Mouse (Mus musculus) megakaryocyte, adult 5-6 weeks (primary cell): Measurements from ENCODE around the gene Pex16. TPM values are rescaled to one million over a fixed set of nuclear protein-coding genes. Genes with fewer than 3 reads are reported as not detected.
"Not testable (repeated sequence)": the region's sequence is repeated elsewhere in the genome, so short reads cannot be mapped to it uniquely, and the experiment has no call there.

Experiments
- ATAC-seq: 2 replicates; pipeline ENCODE4 v1.8.0; 2016; ENCODE audit warnings: mild to moderate bottlenecking, inconsistent platforms; ENCODE audit not compliant: poor library complexity, severe bottlenecking
- total RNA-seq, 2 experiments: library from RNA; stranded (forward) in 1 of 2; stranded (reverse) in 1 of 2; fragments of 153-499, 151-499 nt in 1 of 2; fragments of 221-1000, 200-1000 nt in 1 of 2; gene quantifications; 2 replicates each; pipeline versions ENCODE4 v1.2.3 to v1.2.4; 2015 to 2017

The Pex16 gene
- total RNA-seq, 2 experiments from 2014 or later = 17.4 to 18.1 TPM

DNA sequence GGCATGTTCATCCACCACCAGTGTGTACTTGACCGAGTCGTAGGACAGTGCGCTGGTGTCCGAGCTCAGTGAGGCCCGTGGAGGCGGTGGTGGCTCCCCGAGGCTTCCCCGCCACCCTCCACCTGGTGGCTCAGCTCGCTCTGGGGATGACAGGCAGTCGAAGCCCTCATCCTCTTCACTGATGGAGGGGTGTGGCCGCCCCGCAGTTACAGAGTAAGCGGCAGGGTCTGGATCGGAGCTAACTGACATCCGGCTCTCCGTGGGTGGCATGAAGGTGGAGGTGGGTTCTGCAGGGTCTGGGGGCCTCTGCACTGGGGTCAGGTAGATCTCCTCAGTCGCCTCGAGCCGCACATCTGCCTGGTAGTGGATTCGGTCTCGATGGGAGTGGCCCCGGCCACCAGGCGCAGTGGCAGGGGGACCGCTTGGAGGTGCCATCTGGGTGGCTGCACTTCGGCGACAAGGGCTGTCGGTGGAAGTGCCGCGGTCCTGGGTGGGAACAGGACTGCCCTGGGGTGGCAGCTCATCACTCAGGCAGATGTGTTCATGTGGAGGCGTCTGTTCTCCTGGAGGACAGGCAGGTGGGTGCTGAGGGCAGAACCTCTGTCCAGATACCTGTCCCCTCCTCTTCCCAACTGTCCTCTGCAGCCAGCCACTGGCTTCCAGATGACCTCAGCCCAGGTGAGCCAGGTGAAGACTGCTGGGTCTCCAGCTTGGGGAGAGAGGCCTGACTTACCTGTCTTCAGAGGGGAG, 12.5 kb downstream of the Pex16 start:
- no peak for ATAC-seq

DNA sequence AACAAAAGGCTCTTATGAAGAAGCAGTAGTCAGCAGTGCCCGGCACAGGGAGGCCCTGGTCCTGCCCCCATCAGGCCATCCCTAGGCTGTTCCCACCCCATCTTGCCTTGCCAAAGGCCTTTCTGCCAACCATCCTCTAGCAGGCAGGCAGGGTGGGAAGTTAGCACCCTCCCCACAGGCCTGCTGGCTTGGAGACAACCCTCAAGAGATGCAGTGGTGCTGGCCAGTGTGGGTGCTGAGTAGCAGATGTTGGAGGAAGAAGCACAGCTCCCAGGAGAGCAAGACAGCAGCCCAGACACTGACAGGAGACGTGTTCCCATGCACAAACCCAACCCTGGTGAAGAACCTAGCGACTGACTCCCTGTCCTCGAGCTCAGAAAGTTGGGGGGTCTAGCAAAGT, 13.2 kb downstream of the Pex16 start:
- no peak for ATAC-seq

DNA sequence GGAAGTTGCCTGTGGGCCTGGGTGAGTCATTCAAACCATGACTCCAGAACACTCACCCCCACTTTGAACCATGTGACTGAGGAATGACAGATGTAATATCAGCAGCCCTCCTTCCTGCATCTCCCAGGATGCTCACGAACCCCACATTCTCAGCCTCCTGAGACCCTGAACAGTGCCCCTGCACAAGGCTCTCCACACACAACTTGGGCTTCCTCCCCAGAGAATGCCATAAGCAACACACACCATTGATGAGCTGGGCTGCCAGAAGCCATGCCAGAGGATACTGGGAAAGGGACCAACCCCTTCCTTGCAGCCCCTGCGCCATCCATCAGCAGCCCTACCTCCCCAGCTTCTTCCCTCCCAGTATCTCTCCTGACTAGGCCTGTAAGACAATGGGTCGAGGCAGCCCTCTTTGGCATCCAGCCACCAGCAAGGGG, 13.6 kb downstream of the Pex16 start:
- ATAC-seq = no peak

DNA sequence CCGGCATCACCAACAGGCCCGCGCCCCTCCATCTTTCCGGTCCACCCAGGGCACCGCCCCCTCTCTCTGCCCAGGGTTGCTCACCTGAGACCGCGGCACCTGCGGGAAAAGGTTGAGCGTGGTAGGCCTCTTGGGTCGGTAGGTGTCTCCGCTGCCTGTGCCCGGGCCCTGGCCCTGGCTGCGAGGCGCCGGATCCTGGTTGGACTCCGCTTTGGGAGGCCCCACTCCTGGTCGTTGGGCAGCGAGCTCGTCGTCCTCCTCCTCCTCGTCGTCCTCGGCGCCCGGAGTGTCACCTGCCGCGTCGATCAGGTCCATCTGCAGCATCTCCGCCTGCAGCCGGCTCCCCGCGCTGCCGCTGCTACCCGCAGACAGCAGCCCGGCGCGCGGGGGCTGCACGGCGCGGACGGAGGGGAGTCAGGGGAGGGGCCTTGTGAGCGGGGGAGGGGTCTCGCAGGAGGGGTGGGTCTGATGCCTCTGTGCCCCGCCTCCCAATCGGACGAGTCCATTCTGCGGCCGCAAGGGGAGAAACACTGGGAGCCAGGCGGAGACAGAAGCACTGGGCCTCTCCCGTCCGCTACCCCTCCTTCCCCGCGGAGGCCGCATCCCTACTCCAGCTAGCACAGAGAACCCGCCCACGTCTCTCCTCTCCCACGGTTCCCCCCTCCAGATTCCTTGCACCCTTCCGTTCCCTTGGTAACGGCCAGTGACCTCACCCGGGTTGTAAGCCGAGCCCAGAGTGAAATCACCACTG, 14.6 kb downstream of the Pex16 start:
- ATAC-seq = no peak

DNA sequence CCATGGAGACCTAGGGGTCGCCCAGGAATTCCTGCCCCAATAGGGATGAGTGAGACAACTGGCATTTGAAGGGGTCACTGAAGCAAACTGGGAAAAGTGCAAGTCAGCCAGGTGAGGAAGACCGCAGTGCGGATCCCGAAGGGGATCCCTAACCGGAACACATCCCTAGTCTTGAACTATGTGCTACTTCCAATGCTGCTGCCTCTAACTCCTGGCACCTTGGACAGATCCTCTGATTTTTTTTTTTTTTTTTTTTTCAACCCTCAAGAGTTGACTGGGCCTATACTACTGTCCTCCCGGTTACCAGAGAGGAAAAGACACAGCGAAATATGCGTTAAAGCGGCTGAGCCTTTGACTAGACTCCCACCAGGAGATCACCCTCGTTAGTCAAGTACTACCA, 15.2 kb downstream of the Pex16 start:
- no peak for ATAC-seq

DNA sequence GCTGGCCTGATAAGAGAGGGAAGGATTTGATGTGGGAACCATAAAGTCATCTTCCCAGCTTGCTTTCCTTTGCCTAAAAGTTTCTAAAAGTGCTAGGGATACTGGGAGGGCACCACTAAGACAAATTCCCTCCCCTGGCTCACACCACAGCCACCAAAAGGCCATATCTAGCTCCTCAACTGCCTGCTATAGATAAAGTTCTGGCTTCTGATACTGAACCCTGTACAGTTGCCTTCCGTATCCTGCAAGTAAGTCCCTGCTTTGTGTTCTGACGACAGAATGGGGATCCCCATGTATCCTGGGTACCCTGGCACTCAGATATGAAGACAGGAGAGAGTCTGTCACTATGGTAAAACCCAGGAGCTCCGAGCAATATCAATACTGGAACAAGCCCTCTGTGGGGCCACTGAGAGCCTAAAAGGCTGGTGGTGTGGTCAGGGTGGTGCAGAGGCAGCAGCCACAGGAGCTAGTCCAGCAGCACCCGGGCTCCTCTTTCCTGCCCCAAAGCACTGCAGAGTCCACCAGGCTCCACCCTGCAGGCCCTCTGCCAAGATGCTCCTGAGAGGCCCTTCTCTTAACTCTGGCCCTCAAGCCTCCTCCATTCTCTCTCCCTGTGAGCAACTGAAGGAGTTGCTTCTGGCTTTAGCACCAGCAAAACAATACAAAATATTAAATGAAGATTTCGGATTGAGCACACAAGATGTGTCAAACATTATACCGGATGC, 15.9 kb downstream of the Pex16 start:
- no peak for ATAC-seq

DNA sequence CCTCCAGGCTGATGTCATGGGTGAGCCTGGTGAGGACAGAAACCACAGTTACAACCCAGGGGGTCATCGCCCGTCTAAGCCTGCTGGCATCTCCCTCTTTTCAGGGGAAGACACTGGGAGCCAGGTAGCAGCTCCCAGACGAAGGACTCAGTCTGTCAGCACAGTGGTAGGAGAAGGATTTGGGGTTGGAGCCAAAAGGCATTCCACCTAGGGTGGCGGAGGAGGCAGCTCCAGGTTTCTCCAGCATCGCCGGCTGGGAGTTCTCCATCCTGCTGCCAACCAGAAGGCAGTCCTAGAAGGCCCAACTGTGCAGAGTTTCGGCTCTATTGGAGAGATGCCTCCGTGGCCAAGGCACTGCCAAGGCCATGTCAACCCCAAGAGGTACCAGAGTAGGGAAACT, 16.6 kb downstream of the Pex16 start:
- ATAC-seq = no peak

DNA sequence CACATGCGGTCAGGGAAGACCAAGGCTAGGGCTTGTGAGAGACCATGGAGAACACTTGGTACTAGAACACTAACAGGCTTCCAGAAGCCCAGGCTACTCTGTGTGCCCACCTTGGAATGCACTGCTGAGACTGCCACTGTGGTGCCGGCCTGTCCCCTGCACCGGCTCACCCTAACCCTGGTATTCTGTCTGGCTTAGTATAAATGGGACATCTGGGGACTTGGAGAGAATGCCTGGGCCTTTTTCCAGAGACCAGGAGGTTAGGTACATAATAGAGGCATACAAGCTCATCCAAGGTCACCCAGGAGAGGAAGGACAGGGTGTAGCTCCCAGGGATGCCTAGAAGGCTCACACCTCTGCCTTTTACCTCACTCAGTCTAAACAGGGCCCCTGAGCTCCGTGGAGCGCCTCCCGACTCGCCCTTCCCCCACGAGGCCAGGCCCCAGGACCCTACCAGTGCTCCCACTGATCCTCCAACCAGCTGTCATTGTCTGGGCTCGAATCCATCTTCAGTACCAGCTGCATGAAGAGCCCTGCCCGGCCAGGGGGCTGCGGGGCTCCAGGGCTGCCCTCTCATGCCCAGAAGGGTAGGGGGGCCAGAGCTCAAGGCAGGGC, 17.3 kb downstream of the Pex16 start:
- ATAC-seq = no peak

DNA sequence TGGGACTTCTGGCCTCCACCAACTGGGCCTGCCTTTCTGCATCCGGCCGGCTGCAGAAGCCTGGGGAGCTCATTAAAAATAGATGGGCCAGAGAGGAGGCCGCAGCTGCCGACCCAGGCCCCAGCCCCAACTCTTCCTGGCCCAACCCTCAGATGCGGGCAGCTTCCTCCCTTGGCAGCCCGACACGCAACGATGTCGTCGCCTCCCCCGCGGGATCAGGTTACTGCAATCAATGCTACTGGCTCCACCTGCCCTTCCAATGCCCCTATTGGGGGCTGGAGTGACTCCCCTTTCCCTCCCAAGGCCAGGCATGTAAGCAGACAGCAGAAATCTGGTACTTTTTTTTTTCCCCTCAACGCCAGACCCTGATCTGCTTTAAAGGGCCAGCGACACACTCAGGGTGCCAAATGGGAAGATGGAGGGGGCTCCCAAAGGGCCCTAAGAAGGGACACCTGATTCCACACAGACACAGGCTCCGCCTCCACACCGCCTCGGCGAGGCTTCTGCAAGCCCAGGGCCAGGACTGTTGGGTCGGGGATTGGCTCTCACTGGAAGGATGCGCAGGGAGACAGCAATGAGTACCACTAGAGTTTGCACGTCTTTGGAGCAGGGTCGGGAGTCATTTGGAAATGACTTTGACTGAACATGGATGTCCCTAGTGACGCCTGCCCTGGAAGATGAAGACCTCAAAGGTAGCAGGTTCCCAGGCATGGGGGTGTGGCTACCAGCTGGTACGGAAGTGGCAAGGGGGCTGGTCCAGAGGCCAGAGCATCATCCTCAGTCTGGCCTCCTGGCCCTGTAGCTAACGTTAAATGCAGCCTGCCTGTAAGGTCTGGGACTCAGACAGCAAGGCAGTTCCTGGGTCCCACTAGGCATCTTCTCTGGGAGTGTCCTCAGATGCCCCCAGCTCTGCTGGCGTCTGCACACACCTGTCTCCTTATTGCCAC, 18.1 kb downstream of the Pex16 start:
- no peak for ATAC-seq

DNA sequence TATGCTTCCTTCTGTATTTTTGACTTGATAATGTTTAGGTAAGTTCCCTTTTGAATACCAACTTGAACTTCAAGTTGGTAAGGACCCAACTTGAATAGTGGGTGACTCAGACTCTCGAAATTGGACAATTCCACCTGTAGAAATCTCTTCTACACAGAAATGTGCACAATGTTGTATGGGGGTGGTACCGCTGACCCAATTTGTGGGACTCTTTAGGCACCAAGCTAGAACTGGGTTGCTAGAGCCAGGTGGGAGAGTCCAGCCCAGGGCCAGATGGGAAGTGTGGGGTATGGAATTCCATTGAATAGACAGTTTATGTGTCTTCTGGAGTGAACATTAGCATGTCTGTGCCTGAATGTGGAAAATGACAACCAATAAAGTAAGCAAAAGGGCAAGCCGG, 21.1 kb downstream of the Pex16 start:
- ATAC-seq = no peak

DNA sequence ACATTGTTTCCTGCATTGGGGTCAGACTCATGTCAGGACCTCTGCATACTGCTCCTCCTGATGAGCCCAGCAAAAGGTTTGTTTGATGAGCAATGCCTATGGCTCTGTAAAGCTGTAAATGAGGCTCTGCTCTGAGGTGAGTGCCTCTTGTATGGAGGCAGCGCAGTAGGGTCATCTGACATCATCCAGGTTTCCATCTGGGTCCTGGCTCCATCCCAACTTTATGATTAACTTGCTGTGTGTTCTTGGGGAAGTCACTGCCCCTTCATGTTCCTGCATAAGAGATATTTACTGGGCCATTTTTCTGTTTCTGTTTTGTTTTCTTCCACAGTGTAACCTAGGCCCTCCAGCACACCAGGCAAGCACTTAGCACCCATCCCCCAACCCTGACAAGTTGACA, 23.0 kb downstream of the Pex16 start:
- no peak for ATAC-seq

DNA sequence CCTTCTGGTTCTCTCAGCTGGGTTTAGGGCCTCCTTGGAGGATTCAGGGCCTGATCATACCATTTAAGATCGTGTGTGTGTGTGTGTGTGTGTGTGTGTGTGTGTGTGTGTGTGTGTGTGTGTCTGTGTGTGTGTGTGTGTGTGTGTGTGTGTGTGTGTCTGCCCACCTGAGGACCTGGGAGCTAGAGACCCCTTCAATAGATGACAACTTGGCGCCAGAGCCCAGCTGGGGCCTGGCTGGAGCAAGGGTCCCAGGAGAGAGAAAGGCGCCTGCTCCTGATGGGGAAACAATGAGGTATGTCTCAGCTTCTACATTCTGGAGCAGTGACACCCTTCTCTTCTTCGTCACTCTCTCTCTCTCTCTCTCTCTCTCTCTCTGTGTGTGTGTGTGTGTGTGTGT, 25.4 kb downstream of the Pex16 start:
- ATAC-seq = not testable (repeated sequence)

DNA sequence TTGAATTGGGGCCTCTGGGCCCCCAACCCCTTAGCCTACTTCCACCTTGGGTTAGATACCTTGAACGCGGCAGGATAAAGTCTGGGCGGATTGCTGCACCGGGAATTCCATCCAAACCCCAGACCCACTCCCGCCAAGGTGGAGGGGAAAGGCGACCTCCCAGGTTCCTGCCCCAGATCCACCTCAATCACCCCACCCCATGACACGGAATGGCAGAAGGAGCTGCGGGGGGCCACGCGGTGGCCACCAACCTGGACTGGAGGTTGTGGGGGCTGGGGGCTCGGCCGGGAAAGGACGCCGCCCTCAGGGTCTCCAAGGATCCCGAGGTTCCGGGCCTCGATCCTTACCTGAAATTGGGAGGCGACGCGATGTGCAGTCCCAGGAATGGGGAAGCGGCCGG, 26.2 kb downstream of the Pex16 start:
- ATAC-seq = no peak

DNA sequence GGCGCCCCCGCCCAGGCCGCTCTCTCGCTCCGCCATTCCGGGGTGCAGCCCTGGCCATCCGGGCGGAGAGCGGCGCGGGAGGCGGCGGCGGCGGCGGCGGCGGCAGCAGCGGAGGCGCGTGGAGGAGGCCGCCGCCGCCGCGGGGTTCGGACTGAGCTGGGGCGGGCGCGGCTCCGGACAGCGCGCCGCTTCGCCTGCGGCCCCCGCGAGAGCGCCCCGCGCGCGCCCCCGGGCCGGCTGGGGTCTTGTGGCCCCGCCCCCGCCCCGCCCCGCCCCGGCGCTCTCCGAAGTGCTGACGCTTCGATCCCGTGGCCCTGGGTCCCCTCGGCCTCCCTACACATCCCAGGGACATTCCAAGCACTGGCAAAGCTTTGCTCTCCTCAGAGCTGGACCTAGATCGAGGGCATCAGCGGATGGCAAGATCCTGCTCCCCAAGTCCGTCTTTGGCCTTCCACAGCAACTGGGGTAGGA, 26.6 kb downstream of the Pex16 start, which contains the start of gene Mapk8ip1:
Gene Mapk8ip1, minus strand, starts transcription at position 173 of the 471 bp plus-strand sequence.
- no peak for ATAC-seq

DNA sequence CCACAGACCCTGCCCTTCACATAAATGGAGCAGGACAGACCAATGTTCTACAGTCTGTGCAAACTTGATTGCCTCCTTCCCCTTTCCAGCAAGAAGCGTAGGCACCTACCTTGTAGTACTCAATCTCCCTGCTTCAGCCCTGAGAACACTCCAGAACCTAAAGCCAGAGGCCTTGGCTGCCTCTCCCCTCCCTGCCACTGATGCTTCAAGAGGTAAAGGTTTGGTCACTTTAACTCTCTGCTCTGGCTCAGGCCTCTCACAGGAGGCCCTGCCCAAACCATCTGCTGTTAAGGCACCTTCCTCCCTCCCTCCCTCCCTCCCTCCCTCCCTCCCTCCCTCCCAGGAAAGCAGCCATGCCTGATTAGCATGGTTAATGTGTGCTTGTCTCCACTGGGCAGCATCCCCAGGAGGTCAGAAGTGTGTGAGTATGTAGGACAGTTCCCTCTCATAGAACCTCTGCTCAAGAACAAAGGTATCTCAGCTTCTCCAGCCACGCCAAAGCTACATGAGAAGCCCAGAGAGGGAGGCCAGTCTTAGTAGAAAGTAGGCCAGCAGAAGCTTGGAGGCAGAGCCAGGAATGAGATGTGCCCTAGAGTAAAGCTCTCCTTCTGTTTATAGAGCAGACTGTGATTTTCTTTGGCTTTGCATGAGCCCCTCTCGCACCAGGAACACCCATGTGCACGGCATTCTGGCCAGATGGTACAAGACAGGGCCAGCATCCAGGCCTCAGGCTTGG, 28.3 kb downstream of the Pex16 start:
- no peak for ATAC-seq

DNA sequence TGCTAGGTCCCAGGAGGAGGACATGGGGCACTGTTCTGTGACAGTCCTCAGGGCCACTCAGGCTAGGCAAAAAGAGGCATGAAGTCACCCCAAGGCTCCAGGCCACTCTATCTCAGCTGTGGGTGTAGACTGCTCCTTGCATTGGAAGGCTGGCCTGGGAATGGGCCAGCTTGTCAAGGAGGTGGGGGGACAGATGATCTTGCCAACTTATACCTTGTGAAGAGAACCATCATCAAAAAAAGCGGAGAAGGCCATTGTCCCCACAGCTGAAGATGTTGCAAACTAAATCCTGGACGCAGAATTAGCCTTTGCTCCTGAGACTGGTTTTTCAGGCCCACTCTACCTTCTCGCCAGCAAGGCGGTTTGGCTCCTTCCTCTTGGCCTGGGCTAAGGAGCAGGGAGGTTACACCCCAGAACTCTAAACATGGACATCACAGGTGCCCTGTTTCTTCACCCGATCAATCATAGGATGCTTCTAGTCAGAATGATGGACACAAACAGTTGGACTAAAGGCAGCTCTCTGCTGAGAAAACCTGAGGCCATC, 29.4 kb downstream of the Pex16 start:
- no peak for ATAC-seq

DNA sequence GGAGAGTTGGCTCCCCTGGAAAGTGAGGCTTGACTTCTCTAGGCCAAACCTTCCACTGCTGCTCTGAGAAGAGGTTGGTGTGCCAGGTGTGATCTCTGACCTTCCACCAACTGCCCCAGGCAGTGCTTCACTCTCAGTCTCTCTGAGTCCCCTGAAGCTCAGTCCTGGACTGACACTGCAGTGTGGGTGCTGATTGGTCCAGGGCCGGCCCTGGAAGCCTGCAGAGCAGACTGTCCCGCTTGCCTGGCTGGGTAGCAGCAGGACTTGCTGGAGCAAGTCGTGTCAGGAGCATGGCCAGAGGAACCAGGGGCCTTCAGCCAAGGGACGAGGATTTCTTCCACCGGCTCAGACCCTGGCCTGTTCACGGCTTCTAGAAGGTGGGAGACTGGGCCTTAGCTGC, 30.3 kb downstream of the Pex16 start:
- ATAC-seq = no peak

DNA sequence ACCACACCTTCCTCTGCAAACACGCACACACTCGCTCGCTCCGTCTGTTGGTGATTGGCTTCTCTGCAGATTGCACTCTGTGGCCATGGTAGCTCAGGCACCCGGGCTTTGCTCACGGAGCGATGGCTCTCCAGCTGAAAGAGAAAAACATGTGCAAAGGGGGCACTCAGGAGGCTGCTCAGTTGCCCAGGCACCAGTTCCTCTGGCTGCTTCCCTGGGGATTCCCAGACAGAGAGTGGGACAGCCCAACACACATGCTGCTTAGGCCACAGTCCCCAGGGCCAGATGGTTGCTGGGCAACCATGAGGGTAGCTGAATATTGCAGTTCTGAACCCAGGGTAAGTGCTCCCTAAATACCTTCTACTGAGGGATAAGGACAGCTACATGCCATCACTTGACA, 31.2 kb downstream of the Pex16 start:
- ATAC-seq = no peak
